Mouse (Mus musculus) pancreas, adult 10 weeks (tissue): ENCODE results near the gene Prrc2a. TPM values are rescaled to one million over a fixed set of nuclear protein-coding genes. Genes with fewer than 3 reads are reported as not detected.

Source experiments
- polyA plus RNA-seq: library from polyadenylated mRNA; stranded (reverse); fragments of 350-450 nt; fragmentation: Illumina TruSeq; extraction: RNeasy Lipid Tissue Mini Kit (QIAGEN cat#74804); gene quantifications from one replicate; pipeline ENCODE4 v1.2.3, GENCODE M21; 2015; ENCODE audit warnings: low read depth, low replicate concordance; ENCODE audit not compliant: insufficient read depth

Gene Prrc2a
- 89.4 TPM for polyA plus RNA-seq

GRCm38 (mm10) chr17:35164568-35165450 is at the start of gene Prrc2a:
Prrc2a (minus strand) TSS chr17:35164897.

GRCm38 (mm10) chr17:35204494-35205379 is 40.0 kb upstream of the Prrc2a start, which contains the start of gene Lta:
Lta (minus strand) TSS chr17:35205351.

GRCm38 (mm10) chr17:35201787-35202186 is 37.1 kb upstream of the Prrc2a start, which contains the start of gene Tnf:
Tnf (minus strand) TSS chr17:35202007.

GRCm38 (mm10) chr17:35193881-35194843 is 29.5 kb upstream of the Prrc2a start, which contains the start of gene Ltb:
Ltb (plus strand) TSS chr17:35194439.

GRCm38 (mm10) chr17:35187959-35188610 is 23.4 kb upstream of the Prrc2a start, which contains the start of gene Lst1:
Lst1 (minus strand) TSS chr17:35188439.

GRCm38 (mm10) chr17:35175968-35176367 is 11.3 kb upstream of the Prrc2a start, which contains the start of gene Aif1:
Aif1 (minus strand) TSS chr17:35176068.

GRCm38 (mm10) chr17:35134801-35135590 is 29.7 kb downstream of the Prrc2a start, which contains the start of gene Bag6:
Bag6 (plus strand) TSS chr17:35135178.

GRCm38 (mm10) chr17:35131500-35132173 is 33.1 kb downstream of the Prrc2a start, which contains the start of gene Apom:
Apom (minus strand) TSS chr17:35132050.

GRCm38 (mm10) chr17:35126206-35126611 is 38.5 kb downstream of the Prrc2a start, which contains the start of gene D17H6S53E:
D17H6S53E (plus strand) TSS chr17:35126373.

GRCm38 (mm10) chr17:35121871-35122303 is 42.8 kb downstream of the Prrc2a start, which contains the start of gene Csnk2b:
Csnk2b (minus strand) TSS chr17:35122053.

GRCm38 (mm10) chr17:35121143-35121799 is 43.4 kb downstream of the Prrc2a start, which contains the start of gene Gpank1:
Gpank1 (plus strand) TSS chr17:35121455.

GRCm38 (mm10) chr17:35115046-35116019 is 49.4 kb downstream of the Prrc2a start, which contains the start of gene Ly6g5b:
Ly6g5b (minus strand) TSS chr17:35115428.

GRCm38 (mm10) chr17:35108097-35108496 is 56.6 kb downstream of the Prrc2a start, which contains the start of gene Ly6g5c:
Ly6g5c (plus strand) TSS chr17:35108279.

